Mouse (Mus musculus): ENCODE results near the gene Gm10644. TPM values are rescaled to one million over a fixed set of nuclear protein-coding genes. Genes with fewer than 3 reads are reported as not detected.

Gm10644 gene
- total RNA-seq, 2 experiments from 2014 or later = 0.27 to 0.56 TPM

DNA sequence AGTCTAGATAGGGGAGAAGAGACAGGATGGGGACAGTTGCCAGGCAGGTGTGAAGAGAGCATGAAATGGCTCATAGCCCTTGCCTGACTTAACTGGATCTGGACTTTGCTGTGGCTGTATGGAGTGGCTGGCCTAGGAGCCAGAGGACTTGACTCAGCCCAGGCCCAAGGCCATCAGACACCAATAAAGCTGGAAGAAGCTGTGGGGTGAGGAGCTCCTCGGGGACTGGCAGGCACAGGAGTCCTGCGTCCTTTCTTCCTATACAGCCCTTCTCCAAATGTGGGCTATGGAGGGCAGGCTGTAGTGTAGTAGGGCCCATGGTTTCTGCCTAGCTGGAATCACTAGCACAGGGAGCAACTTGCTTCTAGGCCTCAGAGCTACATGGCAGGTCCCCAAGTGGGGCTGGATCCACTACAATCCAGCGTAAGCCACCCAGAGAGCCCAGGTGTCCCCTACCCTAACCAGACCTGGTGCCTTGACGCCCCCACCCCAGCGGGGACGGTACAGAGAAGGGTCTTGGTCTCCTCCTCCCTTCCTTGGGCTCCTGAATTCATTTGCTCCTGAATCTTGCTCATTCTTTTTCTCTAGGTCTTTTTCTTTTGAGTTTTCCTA lies 13.8 kb downstream of the Gm10644 start:
- intact Hi-C loops (cut with DNase I) = no loop called here
- no peak for DNase-seq

DNA sequence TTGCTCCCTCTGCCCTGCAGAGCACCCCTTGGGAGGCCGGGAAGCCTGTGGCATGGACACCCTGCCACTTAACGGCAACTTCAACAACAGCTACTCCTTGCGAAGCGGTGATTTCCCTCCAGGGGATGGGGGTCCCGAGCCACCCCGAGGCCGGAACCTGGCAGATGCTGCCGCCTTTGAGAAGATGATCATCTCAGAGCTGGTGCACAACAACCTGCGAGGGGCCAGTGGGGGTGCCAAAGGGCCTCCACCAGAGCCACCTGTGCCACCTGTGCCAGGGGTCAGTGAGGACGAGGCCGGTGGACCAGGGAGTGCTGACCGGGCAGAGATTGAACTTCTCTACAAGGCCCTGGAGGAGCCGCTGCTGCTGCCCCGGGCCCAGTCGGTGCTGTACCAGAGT lies 16.7 kb downstream of the Gm10644 start:
- intact Hi-C loops (cut with DNase I) = no loop called here
- DNase-seq = peak in 1 of 2 experiments; percentile 13

DNA sequence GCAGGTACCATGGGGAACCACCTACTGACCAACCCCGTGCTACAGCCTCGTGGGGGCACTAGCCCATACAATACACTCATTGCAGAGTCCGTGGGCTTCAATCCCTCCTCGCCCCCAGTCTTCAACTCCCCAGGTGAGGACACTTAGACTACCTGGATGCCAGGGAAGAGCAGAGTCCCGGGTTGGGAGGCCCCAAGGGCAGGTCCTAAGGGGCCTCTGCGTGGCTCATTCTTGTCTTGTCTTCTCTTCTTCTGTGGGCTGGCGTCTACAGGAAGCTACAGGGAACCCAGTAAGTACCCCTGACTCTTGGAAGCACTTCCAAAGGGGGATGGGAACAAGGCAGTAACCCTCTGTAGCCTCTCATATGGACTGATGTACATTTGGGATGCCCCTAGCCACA lies 17.4 kb downstream of the Gm10644 start:
- intact Hi-C loops (cut with DNase I) = no loop called here
- peak in 1 of 2 experiments; percentile 8 for DNase-seq

DNA sequence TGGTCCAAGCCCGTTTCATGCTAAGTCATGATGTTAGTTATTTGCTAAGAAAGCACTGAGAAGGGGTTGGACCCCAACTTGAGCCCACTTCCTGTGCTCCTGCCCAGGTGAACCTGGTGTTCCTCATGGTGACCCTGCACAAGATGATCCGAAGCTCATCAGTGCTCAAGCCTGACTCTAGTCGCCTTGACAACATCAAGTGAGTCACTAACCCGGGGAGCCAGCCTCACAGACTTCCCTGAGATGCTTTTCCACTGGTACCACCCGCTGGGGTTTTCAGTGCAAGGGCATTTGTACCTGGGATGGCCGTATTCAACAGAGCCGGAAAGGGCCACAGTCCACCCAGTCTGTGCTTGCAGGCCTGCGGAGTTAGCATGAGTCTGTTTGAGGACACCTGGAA lies 19.6 kb downstream of the Gm10644 start:
- DNase-seq = no peak
- intact Hi-C loops (cut with DNase I) = no loop called here

DNA sequence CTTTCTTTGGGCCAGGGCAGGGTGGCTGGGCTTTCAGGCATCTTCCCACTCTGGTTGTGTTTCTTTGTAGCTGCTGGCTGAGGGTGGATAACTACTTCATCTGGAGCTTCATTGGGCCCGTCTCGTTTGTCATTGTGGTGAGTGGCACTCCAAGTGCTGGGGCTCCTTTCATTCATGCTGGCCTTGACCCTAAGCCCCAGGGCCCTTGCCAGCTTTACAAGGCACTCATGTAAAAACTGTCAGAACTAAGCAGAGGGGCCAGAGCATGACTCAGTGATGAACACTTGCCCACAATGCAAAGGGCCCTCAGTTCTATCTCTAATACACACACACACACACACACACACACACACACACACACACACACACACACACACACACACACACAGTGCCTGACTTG lies 20.0 kb downstream of the Gm10644 start:
- no peak for DNase-seq
- intact Hi-C loops (cut with DNase I) = no loop called here

DNA sequence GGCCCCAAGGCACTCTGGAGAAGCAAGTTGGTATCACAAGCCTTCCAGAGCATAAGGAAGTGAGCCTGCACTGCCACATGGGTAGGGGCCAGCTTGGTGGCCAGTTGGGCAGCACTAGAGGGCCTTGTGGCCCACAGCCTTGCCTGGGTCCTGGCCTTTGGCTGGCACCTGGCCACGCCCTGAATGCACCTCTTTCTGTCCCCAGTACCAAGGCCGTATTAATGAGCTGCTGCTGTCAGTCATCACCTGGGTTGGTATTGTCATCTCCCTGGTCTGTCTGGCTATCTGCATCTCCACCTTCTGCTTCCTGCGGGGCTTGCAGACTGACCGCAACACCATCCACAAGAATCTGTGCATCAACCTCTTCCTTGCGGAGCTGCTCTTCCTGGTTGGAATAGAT lies 20.8 kb downstream of the Gm10644 start:
- DNase-seq = peak in 1 of 2 experiments; percentile 8
- intact Hi-C loops (cut with DNase I) = no loop called here

DNA sequence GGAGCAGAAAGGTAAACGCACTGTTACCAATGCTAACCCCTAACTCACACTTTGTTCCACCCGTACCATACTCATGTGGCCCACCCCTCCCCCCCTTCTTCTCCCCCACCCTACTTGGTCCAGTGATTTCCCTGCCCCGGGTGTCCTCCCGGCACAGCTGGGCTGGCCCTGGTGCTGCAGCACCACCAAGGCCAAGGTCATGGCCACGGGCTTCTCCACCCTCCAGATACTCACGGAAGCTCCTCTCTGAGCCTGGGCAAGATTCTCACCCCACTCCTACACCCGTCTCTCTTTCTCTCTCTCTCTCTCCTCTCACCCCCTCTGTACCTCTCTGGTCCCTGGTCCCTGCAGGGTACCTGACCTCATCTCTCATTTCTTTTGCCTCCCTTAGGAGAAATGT lies 28.7 kb downstream of the Gm10644 start:
- no peak for DNase-seq
- intact Hi-C loops (cut with DNase I) = no loop called here

DNA sequence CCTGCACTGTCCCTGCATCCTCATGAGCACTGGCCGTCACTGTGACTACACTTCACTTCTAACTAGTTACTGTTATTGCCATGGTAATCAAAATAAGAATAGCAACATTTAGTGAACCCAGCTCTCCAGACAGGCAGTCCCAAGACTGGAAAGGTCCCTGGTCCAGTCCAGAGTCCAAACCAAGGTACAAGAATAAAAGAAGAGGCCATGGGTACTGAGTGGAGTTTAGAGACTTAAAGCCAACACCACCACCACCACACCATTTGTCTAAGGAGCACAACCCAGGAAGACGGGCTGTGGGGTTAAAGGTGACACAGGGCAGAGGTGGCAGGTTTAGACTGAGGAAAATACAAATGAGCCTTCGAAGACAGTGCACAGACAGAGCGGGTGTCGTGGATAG lies 30.4 kb downstream of the Gm10644 start:
- intact Hi-C loops (cut with DNase I) = no loop called here
- DNase-seq = no peak

DNA sequence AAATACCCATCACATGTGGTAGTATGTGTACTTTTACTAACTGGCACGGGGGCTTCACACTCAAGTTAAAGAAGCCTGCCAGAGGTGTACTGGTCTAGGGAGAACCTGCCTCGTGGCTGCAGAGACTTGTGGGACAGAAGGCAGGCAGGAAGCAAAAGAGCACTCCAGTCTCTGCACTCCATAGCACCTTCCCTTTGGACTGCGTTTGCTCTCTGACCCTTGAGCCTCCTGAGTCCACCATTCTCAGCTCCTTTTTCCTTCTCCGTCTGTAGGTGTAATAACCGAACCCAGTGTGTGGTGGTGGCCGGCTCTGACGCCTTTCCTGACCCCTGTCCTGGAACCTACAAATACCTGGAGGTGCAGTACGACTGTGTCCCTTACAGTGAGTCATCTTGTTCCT lies 32.3 kb downstream of the Gm10644 start:
- DNase-seq = no peak
- intact Hi-C loops (cut with DNase I) = no loop called here

DNA sequence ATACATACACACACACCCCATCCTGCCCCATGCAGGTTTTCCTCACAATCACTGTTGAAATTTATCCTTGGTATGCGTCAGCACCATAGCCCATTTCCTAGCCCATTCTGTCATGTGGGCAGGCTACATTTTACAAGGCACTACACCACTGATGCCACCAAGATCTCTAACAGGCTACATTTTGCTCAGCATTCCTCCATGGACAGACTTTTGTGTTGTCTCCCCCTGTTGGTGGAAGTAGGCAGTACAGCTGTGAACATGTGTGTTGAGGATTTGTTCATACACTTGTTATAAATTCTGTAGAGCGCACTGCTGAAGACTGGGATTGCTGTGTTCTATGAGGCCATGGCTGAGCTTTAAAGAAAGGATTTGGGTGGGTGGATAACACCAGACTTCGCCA lies 33.4 kb downstream of the Gm10644 start:
- intact Hi-C loops (cut with DNase I) = no loop called here
- peak in 1 of 2 experiments; percentile 65 for DNase-seq

DNA sequence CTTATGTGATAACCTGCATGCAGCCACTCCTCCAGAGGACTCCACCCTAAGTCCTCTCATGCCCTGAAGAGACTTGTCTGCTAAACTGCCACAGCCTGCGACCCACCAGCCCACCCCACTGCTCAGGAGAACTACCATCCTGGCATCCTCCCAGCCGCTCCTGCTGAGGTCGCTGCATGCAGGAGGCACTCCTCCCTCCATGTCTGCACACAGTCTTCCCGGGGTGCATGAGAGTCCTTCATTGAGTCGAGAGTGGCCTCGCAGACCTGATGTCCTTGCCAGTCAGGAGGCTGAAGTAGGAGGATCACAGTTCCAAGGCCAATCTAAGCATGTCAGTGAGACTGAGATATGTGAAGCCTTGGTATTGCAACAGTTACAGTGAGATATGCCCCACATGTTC lies 37.4 kb downstream of the Gm10644 start:
- DNase-seq = no peak
- intact Hi-C loops (cut with DNase I) = no loop called here

DNA sequence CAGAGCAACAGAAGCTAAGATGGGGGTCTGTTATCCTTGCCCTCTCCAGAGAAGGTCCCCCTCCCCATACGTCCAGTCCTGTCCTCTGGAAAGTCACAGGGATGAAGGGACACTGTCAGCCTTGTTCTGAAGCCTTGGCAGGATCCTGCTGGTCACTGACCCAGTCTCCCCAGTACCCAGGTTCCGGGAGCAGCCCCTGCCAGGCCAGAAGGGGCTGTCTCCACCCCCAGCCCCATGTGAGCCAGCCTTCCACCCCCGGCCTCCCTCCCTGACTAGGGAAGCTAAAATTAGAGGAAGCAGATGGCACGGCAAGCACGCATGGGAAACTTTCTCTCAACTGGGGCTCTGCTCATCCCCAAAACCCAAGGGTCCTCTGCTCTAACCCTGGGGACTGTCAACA lies 39.0 kb downstream of the Gm10644 start:
- intact Hi-C loops (cut with DNase I) = no loop called here
- no peak for DNase-seq

DNA sequence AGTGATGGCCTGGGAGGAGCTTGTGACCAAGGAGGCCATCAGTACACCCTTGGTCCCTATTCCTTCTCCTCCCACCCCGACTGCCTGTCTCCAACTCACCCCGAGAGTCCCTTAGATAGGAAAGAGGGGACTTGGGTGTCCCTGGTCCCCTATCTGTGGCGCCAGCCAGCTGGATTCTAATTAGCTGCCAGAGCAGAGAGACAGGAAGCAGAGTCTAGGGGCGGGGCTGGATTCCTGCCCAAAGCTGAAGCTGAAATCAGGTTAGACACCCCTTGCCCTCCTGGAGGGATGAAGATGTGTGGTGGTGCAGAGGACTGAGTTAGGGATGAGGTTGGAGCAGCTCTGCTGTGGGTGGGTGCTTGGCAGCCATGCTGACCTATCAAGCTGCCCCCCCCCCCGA lies 40.1 kb downstream of the Gm10644 start:
- intact Hi-C loops (cut with DNase I) = no loop called here
- DNase-seq = no peak

DNA sequence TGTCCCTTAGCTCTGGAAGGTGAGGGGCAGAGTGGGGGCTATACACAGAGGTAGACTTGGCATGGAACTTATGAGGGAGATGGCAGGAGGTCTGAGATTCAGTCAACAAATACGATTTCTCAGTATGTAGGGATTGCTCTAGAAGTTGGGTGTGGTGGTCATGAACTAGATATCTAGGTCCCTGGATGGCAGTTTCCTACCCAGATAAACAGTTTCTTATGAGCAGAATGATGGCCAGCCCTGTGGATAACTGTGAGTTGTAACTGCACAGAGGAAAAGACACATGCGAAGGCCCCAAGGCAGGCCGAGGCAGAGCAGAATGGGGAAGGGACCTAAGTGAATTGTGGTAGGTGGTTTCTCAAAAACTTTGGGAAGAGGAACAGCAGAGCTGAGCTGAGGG lies 40.8 kb downstream of the Gm10644 start:
- intact Hi-C loops (cut with DNase I) = no loop called here
- DNase-seq = no peak

DNA sequence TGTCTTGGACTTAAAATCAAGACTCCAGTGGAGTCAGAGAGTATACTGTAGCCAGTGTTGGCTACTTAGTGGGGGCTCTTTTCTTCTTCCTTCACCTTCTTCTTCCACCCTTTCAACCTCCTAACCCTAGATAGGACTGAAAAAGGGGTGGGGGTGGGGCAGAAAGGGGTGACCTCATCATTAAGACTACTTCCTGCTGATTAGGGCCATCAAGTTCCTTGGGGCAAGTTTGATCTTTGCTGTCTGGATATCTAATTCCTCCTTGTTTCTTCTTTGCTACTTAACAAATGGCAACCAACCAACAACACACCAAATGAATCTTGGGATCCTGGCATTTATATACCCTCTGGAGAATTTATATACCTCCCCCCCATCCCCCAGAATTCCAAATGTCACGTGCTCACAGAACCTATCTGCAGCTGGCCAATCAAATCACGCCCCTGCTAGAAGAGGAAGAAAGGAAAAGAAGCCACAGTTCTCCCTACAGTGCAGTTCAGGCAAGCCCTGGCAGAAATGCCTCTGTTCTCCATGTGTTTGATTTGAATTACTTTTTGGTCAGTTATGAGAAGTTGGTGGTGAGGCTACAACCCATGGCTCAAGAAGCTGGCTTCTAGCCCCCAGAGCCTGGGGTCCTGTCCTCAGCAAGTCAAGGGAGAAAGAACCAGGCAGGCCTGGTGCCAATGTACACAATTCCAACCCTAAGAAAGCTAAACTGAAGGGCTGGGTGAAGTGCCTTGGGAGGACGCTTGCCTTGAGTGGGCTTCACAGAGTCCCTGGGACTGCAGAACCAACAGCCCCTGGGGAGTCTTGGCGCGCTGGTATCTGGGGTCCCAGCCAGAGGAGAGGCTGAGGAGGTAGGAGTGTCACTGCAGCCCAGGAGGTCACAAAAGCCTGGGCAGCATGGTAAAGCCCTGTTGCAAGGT lies 42.9 kb downstream of the Gm10644 start:
- DNase-seq = no peak
- intact Hi-C loops (cut with DNase I) = no loop called here

DNA sequence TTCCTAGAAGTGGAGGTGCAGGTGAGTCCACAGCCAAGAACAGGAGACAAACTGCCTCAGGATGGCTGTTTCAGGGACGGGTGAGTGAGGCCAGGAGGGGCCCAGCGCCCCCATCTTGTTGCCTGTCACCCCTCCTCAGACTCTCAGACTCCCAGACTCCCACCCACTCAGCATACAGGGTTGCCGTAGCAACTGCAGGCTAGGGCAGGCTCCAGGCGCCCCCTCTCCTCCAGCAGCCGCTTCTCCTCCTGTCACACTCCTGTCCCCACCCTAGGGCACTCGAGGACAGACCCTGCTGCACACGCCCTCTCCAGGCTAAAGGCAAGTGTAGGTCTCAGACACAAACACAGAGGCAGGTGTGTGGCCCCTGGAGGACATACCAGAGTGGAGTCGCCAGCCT lies 45.7 kb downstream of the Gm10644 start:
- intact Hi-C loops (cut with DNase I) = no loop called here
- DNase-seq = no peak

DNA sequence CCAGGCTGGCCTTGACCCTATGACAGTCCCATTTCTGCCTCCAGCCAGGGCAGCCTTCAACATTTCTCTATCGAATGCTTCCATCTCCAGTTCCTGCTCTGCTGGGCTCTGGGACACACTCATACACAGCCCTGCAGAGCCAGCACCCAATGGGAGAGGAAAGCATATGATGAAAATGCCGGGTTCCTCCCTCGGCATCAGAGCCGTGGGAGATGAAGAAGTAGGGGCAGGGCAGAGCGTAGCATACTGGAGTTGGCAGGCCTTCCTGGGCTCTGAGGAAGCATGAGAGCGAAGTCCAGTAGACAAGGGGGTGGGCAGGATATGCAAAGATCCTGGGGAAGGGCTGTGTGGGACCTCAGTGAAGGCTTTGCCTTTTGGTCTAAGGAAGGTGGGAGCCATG lies 46.4 kb downstream of the Gm10644 start:
- intact Hi-C loops (cut with DNase I) = no loop called here

DNA sequence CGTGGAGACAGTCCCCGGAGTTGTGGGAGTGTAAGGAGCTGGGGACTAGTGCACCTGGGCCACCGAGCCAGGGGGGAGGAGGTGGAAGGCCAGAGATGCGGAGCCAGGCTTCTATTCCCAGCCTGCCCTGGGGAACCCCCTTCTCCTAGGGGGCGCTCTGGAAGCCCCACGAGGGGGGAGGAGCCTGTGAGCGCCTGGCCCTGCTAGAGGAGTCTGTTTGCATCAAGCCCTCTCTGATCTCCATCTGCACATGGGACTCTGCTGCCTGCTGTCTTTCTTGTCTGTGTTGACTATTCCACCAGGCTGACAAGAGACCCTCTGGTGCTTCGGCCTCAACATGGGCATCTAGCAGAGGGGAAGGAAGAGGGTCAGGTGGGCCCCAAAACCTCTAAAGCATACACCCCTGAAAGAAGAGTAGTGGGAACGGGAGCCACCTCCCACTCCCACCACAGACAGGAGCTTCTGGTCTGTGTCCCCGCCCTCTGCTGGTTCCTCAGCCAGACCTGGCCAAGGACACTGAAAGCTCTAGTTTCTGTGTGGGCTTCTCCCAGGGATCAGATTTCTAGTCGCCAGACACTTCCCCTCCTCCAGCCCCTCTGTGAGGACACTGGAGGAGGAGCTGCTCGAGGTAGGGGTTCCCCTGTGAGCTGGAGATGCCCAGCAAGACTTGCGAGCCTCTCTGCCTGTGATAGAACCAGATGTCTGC lies 51.9 kb downstream of the Gm10644 start:
- no peak for DNase-seq
- intact Hi-C loops (cut with DNase I) = no loop called here

More for the DNA sequence above, 46.4 kb downstream of the Gm10644 start:
- no peak for DNase-seq

DNA sequence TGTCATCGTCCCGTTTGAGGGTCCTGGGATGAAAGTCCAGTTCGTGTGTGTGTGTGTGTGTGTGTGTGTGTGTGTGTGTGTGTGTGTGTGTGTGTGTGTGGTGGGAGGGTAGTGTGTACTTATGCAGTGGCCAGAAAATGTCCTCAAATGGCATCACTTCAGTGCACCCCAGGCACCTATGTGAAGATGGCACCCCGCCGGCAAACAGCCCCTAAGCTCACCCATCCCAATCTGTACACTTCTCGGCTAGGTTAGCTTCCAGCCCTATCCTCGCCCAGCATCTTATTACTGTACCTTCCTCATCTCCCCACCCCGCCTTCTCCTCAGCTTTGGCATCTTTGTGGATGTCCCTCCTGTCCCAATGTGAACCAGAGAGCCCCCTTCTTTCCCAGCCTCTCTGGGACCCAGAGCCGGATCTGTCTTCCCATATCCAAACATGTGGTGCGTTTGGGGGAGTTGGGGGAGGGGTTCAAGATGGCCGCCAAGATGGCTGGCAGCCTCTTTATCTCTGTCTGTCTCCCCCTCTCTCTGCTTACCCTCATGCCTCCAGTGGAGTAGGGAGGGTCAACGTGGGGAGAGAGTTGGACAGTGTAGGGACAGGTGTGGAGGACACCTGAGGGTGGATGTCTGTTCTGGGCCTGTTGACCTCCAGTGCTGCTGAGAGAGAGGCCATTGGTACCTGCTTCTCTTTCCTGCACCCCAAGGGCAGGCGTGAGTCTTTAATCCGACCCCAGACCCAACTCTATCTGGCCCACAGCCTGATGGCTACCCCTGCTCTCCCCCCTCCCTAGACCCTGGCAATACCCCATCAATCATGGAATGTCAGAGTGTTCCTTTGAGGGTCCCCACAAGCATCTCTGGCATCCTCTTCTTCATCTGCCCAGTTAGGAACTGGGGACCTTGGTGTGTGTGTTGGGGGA lies 53.2 kb downstream of the Gm10644 start:
- intact Hi-C loops (cut with DNase I) = no loop called here
- DNase-seq = no peak

DNA sequence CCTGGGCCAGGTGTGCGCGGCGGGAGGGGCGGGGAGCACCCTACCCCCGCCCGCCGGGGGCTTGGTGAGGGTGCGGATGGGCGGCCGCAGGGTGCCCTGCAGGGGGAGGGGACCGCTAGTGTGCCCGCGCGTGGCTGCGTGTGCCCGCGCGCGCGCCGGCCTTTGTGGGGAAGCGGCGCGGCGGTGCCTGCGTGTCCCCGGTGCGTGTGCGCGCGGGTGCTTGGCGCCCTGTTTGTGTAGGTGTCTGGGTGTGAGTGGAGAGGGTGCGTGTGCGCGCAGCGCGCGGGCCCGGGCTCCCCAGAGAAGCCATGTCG lies 54.1 kb downstream of the Gm10644 start:
- intact Hi-C loops (cut with DNase I) = no loop called here

More for the DNA sequence above, 54.1 kb downstream of the Gm10644 start:
- no peak for DNase-seq

Data from gastrocnemius, postnatal 36 days (tissue).